Mouse (Mus musculus): ENCODE measurements around the gene Rnf4. TPM values are rescaled to one million over a fixed set of nuclear protein-coding genes. Genes with fewer than 3 reads are reported as not detected.

The Rnf4 gene
- polyA plus RNA-seq (2012): 33.3 and 33.4 TPM in 2 replicates

DNA sequence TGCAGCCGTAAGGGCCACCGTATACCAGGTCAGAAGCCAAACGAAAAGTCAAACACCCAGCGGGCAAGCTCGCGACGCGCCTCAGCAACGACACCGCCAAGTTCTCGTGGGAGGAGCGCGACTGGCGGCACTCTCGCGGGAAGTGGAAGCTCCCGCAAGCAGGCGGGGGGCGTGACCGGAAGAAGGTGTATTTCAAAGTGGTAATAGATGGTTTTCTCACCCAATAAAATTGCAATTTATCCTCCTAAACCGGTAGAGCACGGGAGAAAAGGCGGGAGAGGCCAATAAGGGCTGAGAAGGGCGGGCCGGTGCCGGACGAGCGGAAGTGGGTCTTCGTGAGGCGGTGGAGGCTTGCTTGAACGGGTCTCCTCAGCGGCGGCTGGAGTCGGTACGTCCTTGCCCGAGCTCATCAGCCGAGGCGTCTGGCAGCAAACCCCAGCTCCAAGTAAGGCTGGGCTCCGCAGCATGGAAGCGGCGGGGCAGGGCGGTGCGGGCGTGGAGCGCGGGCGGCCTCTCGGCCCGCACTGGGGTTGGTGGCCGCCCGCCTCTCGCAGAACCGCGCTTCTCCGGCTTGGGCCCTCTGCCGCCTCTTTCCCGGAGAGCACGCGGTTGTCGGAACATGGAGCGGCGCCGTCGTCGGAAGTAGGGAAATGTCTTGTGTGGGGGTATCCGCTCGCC is at the start of gene Rnf4:
Rnf4 (plus strand) TSS at position 193 of the 678 bp plus-strand sequence.

DNA sequence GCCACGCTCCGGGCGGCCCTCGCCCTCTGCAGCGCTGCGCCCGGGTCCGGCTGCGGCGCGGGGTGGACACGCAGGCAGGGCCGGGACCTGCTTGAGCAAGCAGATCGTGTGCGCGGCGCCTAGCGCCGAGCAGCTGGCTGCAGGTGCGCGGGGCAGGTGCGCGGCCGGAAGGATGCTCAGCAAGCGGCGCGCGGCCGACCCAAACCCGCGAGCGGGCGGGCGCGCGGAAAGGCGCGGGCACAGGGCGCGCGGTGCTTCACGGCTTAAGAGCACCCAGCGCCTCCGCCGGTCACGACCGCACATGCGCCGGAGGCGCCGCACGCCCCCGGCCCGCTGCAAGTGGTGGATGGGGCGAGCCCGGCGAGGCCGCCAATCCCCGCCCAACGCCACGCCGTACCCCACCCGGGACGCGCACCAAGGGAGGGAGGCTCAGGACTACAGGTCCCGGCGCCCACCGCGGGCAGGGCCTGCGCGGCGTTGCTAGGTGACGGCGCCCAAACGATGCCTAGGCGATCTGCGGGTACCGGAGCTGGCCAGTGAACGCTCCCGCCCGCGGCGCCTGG is 47.9 kb upstream of the Rnf4 start, which contains the start of the genes Zfyve28 and Cfap99:
Zfyve28 (minus strand) TSS at position 296 of the 563 bp plus-strand sequence.
Cfap99 (plus strand) TSS at position 447 of the 563 bp plus-strand sequence.

DNA sequence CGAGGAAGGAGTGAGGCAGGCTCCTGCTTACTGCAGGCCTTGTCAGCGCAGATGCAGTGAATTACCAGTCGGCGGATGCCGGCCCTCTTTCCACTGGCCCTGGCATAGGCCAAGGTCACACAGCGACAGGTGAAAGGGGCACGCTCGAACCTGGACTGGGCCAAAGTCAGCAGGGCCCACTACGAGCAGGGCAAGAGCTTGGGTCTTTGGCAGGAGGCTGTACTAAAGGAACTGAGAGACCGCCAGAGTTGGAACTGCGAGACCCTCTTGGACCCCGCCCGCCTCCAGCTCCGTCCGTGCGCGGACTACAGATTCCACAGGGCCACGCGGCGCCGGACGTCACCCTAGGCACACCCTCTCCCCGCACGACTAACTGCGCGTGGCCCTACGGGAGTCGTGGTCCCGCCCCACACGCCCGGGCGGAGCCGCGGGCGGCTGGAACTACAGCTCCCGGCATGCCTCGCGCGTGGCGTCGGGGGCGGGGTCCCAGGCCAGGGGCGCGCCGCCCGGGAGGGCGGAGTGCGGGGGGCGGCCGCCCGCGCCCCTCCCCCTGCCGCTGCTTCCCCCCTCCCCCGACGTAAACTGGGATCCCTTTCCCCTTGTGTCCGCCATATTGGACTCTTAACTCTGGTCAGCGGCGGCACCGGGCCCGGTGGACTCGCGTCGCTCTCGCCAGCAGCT is 33.4 kb downstream of the Rnf4 start, which contains the start of gene Fam193a:
Fam193a (plus strand) TSS at position 593 of the 681 bp plus-strand sequence.

Other genes with a start within 250 kb of the Rnf4 start
- gene Poln, start 166.8 kb upstream of the Rnf4 start, polyA plus RNA-seq (2012): 0.04 and 0.16 TPM in 2 replicates
- 2.4 and 2.9 TPM in 2 replicates for gene Haus3, start 166.8 kb upstream of the Rnf4 start, polyA plus RNA-seq (2012)
- 45.3 and 63.5 TPM in 2 replicates for gene Mxd4, start 148.6 kb upstream of the Rnf4 start, polyA plus RNA-seq (2012)
- gene Zfyve28, start 47.8 kb upstream of the Rnf4 start, polyA plus RNA-seq (2012): 0.10 and 0.26 TPM in 2 replicates
- gene Cfap99, start 47.7 kb upstream of the Rnf4 start, polyA plus RNA-seq (2012): not detected in 2 replicates
- 14.9 and 17.1 TPM in 2 replicates for gene Fam193a, start 33.6 kb downstream of the Rnf4 start, polyA plus RNA-seq (2012)
- 11.3 and 16.4 TPM in 2 replicates for gene Tnip2, start 177.7 kb downstream of the Rnf4 start, polyA plus RNA-seq (2012)
- 20.6 and 30.0 TPM in 2 replicates for gene Sh3bp2, start 189.5 kb downstream of the Rnf4 start, polyA plus RNA-seq (2012)
- 253 and 289 TPM in 2 replicates for gene Add1, start 237.4 kb downstream of the Rnf4 start, polyA plus RNA-seq (2012)